In the genomic region with DNA sequence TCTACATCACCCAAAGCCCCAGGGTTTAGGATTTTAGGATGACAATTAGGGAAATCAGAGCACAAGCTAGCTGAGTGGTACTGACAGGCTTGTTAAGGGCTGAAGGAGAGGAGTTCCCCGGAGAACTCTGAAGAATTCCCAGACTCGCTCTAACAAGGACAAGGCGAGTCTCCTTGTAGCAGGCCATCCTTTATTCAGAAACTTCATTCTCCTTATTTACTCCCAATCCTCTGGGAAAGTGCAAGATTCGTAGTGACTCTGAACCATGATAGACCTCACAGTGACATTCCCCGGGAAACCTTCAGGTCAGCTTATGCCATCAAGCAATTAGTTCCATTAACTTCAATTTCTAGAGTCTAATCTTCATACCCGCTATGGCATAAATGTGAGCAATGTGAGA, we compare ENCODE assay signal across 27 mouse cellular contexts.
"Had no signal": no experiment of that assay in that cellular context is flagged by ENCODE, and none has a peak within 500 bp of the region (broad histone marks: within the 10 kb centered on the region; RNA-seq: fewer than 3 reads in every experiment).

No protein-coding gene starts in this region.

- H3K4me3 ChIP-seq: gastrocnemius, adult 2 months; heart, embryonic 10.5 days; heart, embryonic 12.5 days; hindbrain, embryonic 10.5 days; hindbrain, embryonic 12.5 days; hindbrain, embryonic 15.5 days; kidney, embryonic 15.5 days; layer of hippocampus, adult 2 months; left cerebral cortex, adult 2 months; limb, embryonic 10.5 days; limb, embryonic 12.5 days; liver, embryonic 13.5 days had no signal

- H3K36me3 ChIP-seq: heart, embryonic 10.5 days; heart, embryonic 12.5 days; hindbrain, embryonic 10.5 days; hindbrain, embryonic 12.5 days; hindbrain, embryonic 15.5 days; kidney, embryonic 15.5 days; limb, embryonic 10.5 days; limb, embryonic 12.5 days; liver, embryonic 13.5 days had no signal

- DNase-seq: gastrocnemius, adult 2 months; gastrocnemius, postnatal 10 days; gastrocnemius, postnatal 25 days; heart, adult 18-20 months; heart, postnatal 10 days; heart, postnatal 4 days; kidney, adult 11 months; kidney, adult 2 months; kidney, adult 9 months; kidney, postnatal 10 days; kidney, postnatal 25 days; kidney, postnatal 4 days; liver; liver, embryonic 13.5 days had no signal

- H3K27me3 ChIP-seq: heart, embryonic 12.5 days; hindbrain, embryonic 12.5 days; hindbrain, embryonic 15.5 days; kidney, embryonic 15.5 days; limb, embryonic 12.5 days; liver, embryonic 13.5 days had no signal

- H3K9me3 ChIP-seq: heart, embryonic 10.5 days; heart, embryonic 12.5 days; hindbrain, embryonic 10.5 days; hindbrain, embryonic 12.5 days; hindbrain, embryonic 15.5 days; kidney, embryonic 15.5 days; limb, embryonic 10.5 days; limb, embryonic 12.5 days; liver, embryonic 13.5 days had no signal

- H3K27ac ChIP-seq: gastrocnemius, adult 2 months; heart, embryonic 10.5 days; hindbrain, embryonic 10.5 days; hindbrain, embryonic 12.5 days; hindbrain, embryonic 15.5 days; hindbrain, postnatal 0 days; kidney, embryonic 15.5 days; layer of hippocampus, adult 2 months; left cerebral cortex, adult 2 months; limb, embryonic 10.5 days; limb, embryonic 12.5 days; liver, embryonic 13.5 days had no signal

- H3K4me2 ChIP-seq: heart, embryonic 12.5 days; hindbrain, embryonic 12.5 days; hindbrain, embryonic 15.5 days; kidney, embryonic 15.5 days; limb, embryonic 12.5 days; liver, embryonic 11.5 days; liver, embryonic 13.5 days had no signal

- ATAC-seq: hindbrain, postnatal 0 days; intestine, embryonic 16.5 days had no signal

- H3K4me1 ChIP-seq: heart, embryonic 10.5 days; heart, embryonic 12.5 days; hindbrain, embryonic 10.5 days; hindbrain, embryonic 12.5 days; hindbrain, embryonic 15.5 days; kidney, embryonic 15.5 days; limb, embryonic 10.5 days; limb, embryonic 12.5 days; liver, embryonic 13.5 days had no signal

- H3K9ac ChIP-seq: heart, embryonic 12.5 days; hindbrain, embryonic 12.5 days; hindbrain, embryonic 15.5 days; kidney, embryonic 15.5 days; limb, embryonic 12.5 days; liver, embryonic 13.5 days had no signal
